Mouse (Mus musculus) midbrain, embryonic 13.5 days (tissue): ENCODE data around the gene Ppp1r12a. TPM values are rescaled to one million over a fixed set of nuclear protein-coding genes. Genes with fewer than 3 reads are reported as not detected.
"Not testable (repeated sequence)": the region's sequence is repeated elsewhere in the genome, so short reads cannot be mapped to it uniquely, and the experiment has no call there.

Experiments used
- ATAC-seq: fragments of 200-750 bp; cut with Nextera tagmentation; 2 replicates; pipeline ENCODE4 v1.8.0; 2017; ENCODE audit warnings: mild to moderate bottlenecking, moderate TSS enrichment, moderate library complexity
- H3K27ac ChIP-seq: fragments of 300-500 bp; sonication (generic); 2 replicates; pipeline ENCODE4 v1.5.1; 2015; ENCODE audit warnings: inconsistent platforms, mild to moderate bottlenecking, moderate library complexity
- H3K27me3 ChIP-seq: fragments of 300-500 bp; sonication (generic); 2 replicates; pipeline ENCODE4 v1.6.1; 2015; ENCODE audit warnings: mild to moderate bottlenecking, inconsistent platforms
- H3K36me3 ChIP-seq: fragments of 300-500 bp; sonication (generic); 2 replicates; pipeline ENCODE4 v1.6.1; 2015; ENCODE audit warnings: mild to moderate bottlenecking, inconsistent platforms
- H3K4me1 ChIP-seq: fragments of 300-500 bp; sonication (generic); replicated peaks from 2 replicates; pipeline ENCODE4 v1.6.1; 2015; ENCODE audit warnings: inconsistent platforms
- H3K4me2 ChIP-seq: fragments of 300-500 bp; sonication (generic); replicated peaks from 2 replicates; pipeline ENCODE4 v1.6.1; 2015; ENCODE audit warnings: moderate library complexity, mild to moderate bottlenecking, inconsistent platforms
- H3K4me3 ChIP-seq: fragments of 300-500 bp; sonication (generic); replicated peaks from 2 replicates; pipeline ENCODE4 v1.5.1; 2015; ENCODE audit warnings: mild to moderate bottlenecking, inconsistent platforms
- H3K9ac ChIP-seq: fragments of 300-500 bp; sonication (generic); replicated peaks from 2 replicates; pipeline ENCODE4 v1.6.1; 2015; ENCODE audit warnings: mild to moderate bottlenecking, inconsistent platforms
- H3K9me3 ChIP-seq: fragments of 300-500 bp; sonication (generic); 2 replicates; pipeline ENCODE4 v1.6.1; 2016; ENCODE audit warnings: mild to moderate bottlenecking, inconsistent platforms
- WGBS: fragments of 180-500 bp; shearing (Covaris S2); methylation state at CpG from one replicate; pipeline ENCODE4 v1.1.7; 2015; 5-methylcytosine and 5-hydroxymethylcytosine counted together
- polyA plus RNA-seq: library from polyadenylated mRNA; unstranded; fragments of >200 nt; fragmentation: Nextera tagmentation; extraction: Ambion mirVana; gene quantifications from 2 replicates; pipeline ENCODE4 v1.2.1, GENCODE M21; 2015

The Ppp1r12a gene
- polyA plus RNA-seq, 1 experiment from 2014 or later: 84.4 TPM

- 0 out of 2 replicates have a peak, but pooled peaks cover 3% of the 10 kb centered on the region for H3K4me1 ChIP-seq
- H3K36me3 ChIP-seq: peaks cover 14% of the 10 kb centered on the region; the same call in 1 of the 2 replicates
- H3K27ac ChIP-seq: no peak overlapping the region
- H3K9me3 ChIP-seq: no peaks in the 10 kb centered on the region
- no peak overlapping the region for H3K4me3 ChIP-seq
- H3K4me2 ChIP-seq: no peak overlapping the region
- WGBS: 98% methylated on average over 5 of the region's 5 CpGs
- no peak for ATAC-seq
- H3K9ac ChIP-seq: no peak overlapping the region
- H3K27me3 ChIP-seq: no peaks in the 10 kb centered on the region
These were observed 62.4 kb downstream of the Ppp1r12a start for GRCm38 (mm10) chr10:108224413-108224812.

GRCm38 (mm10) chr10:108237049-108237448 lies 75.1 kb downstream of the Ppp1r12a start:
- Histone ChIP-seq H3K9me3 (no peaks in the 10 kb centered on the region), H3K9ac (no peak overlapping the region), H3K36me3 (peaks cover 19% of the 10 kb centered on the region), H3K27ac (no peak overlapping the region), H3K4me1 (no peaks in the 10 kb centered on the region), H3K4me2 (no peak overlapping the region), H3K4me3 (no peak overlapping the region), H3K27me3 (no peaks in the 10 kb centered on the region)
- WGBS: 99% methylated on average over 3 of the region's 3 CpGs
- ATAC-seq: no peak

GRCm38 (mm10) chr10:108239061-108239460 lies 77.1 kb downstream of the Ppp1r12a start:
- no peak overlapping the region for H3K4me3 ChIP-seq
- no peak overlapping the region for H3K9ac ChIP-seq
- WGBS: 78% methylated on average over 10 of the region's 10 CpGs
- H3K27me3 ChIP-seq: no peaks in the 10 kb centered on the region
- H3K36me3 ChIP-seq: peaks cover 25% of the 10 kb centered on the region
- no peaks in the 10 kb centered on the region for H3K9me3 ChIP-seq
- no peak overlapping the region for H3K4me2 ChIP-seq
- H3K27ac ChIP-seq: no peak overlapping the region
- H3K4me1 ChIP-seq: no peaks in the 10 kb centered on the region
- ATAC-seq: no peak

GRCm38 (mm10) chr10:108250710-108251109 lies 88.7 kb downstream of the Ppp1r12a start:
- 79% methylated on average over 12 of the region's 12 CpGs for WGBS
- ATAC-seq: no peak
- H3K9me3 ChIP-seq: no peaks in the 10 kb centered on the region
- no peak overlapping the region for H3K4me3 ChIP-seq
- H3K36me3 ChIP-seq: peaks cover 45% of the 10 kb centered on the region
- H3K4me2 ChIP-seq: no peak overlapping the region
- H3K27ac ChIP-seq: no peak overlapping the region
- no peaks in the 10 kb centered on the region for H3K27me3 ChIP-seq
- no peak overlapping the region for H3K9ac ChIP-seq
- no peaks in the 10 kb centered on the region for H3K4me1 ChIP-seq

GRCm38 (mm10) chr10:108251181-108251580 lies 89.2 kb downstream of the Ppp1r12a start:
- Histone ChIP-seq H3K4me1 (no peaks in the 10 kb centered on the region), H3K4me2 (no peak overlapping the region), H3K9me3 (no peaks in the 10 kb centered on the region), H3K27me3 (no peaks in the 10 kb centered on the region), H3K4me3 (no peak overlapping the region), H3K36me3 (peaks cover 50% of the 10 kb centered on the region), H3K27ac (no peak overlapping the region), H3K9ac (no peak overlapping the region)
- ATAC-seq: no peak
- 56% methylated on average over 2 of the region's 2 CpGs for WGBS

- Histone ChIP-seq H3K36me3 (peaks cover 51% of the 10 kb centered on the region), H3K4me2 (no peak overlapping the region), H3K9ac (no peak overlapping the region), H3K9me3 (no peaks in the 10 kb centered on the region), H3K27ac (no peak overlapping the region), H3K27me3 (no peaks in the 10 kb centered on the region), H3K4me1 (no peaks in the 10 kb centered on the region), H3K4me3 (no peak overlapping the region)
- WGBS: 90% methylated on average over 7 of the region's 7 CpGs
- peak; percentile 9; the same call in 1 of the 2 replicates for ATAC-seq
These were observed 93.9 kb downstream of the Ppp1r12a start for GRCm38 (mm10) chr10:108255812-108256376.

GRCm38 (mm10) chr10:108260931-108261330 lies 98.9 kb downstream of the Ppp1r12a start:
- Histone ChIP-seq H3K9ac (no peak overlapping the region), H3K36me3 (peaks cover 51% of the 10 kb centered on the region), H3K27ac (no peak overlapping the region), H3K4me2 (no peak overlapping the region), H3K27me3 (no peaks in the 10 kb centered on the region), H3K4me1 (no peaks in the 10 kb centered on the region), H3K9me3 (no peaks in the 10 kb centered on the region), H3K4me3 (no peak overlapping the region)
- no peak for ATAC-seq
- 93% methylated on average over 10 of the region's 10 CpGs for WGBS

GRCm38 (mm10) chr10:108264641-108265040 lies 102.6 kb downstream of the Ppp1r12a start:
- 96% methylated on average over 27 of the region's 27 CpGs for WGBS
- no peaks in the 10 kb centered on the region for H3K4me1 ChIP-seq

GRCm38 (mm10) chr10:108271201-108271600 lies 109.2 kb downstream of the Ppp1r12a start:
- H3K4me3 ChIP-seq: no peak overlapping the region
- peaks cover 48% of the 10 kb centered on the region for H3K36me3 ChIP-seq
- 65% methylated on average over 7 of the region's 7 CpGs for WGBS
- H3K27ac ChIP-seq: no peak overlapping the region
- no peak overlapping the region for H3K4me2 ChIP-seq
- no peak overlapping the region for H3K9ac ChIP-seq
- no peak for ATAC-seq
- H3K4me1 ChIP-seq: 0 out of 2 replicates have a peak, but pooled peaks cover 2% of the 10 kb centered on the region
- H3K9me3 ChIP-seq: no peaks in the 10 kb centered on the region
- H3K27me3 ChIP-seq: no peaks in the 10 kb centered on the region

More at GRCm38 (mm10) chr10:108264641-108265040, 102.6 kb downstream of the Ppp1r12a start:
- no peak overlapping the region for H3K27ac ChIP-seq
- no peaks in the 10 kb centered on the region for H3K27me3 ChIP-seq
- H3K4me2 ChIP-seq: no peak overlapping the region
- peaks cover 54% of the 10 kb centered on the region for H3K36me3 ChIP-seq
- no peaks in the 10 kb centered on the region for H3K9me3 ChIP-seq
- H3K9ac ChIP-seq: no peak overlapping the region
- no peak for ATAC-seq
- no peak overlapping the region for H3K4me3 ChIP-seq

- WGBS: 32% methylated on average over 6 of the region's 6 CpGs
These were observed 114.7 kb downstream of the Ppp1r12a start for GRCm38 (mm10) chr10:108276678-108277077.

GRCm38 (mm10) chr10:108277198-108277597 lies 115.2 kb downstream of the Ppp1r12a start:
- Histone ChIP-seq H3K9me3 (no peaks in the 10 kb centered on the region), H3K4me2 (no peak overlapping the region), H3K27ac (no peak overlapping the region), H3K4me1 (0 out of 2 replicates have a peak, but pooled peaks cover 2% of the 10 kb centered on the region), H3K36me3 (peaks cover 42% of the 10 kb centered on the region), H3K27me3 (no peaks in the 10 kb centered on the region), H3K9ac (no peak overlapping the region), H3K4me3 (no peak overlapping the region)
- ATAC-seq: no peak
- WGBS: 77% methylated on average over 7 of the region's 7 CpGs

More at GRCm38 (mm10) chr10:108276678-108277077, 114.7 kb downstream of the Ppp1r12a start:
- no peak overlapping the region for H3K4me3 ChIP-seq
- no peak for ATAC-seq
- no peaks in the 10 kb centered on the region for H3K27me3 ChIP-seq
- H3K27ac ChIP-seq: no peak overlapping the region
- peaks cover 45% of the 10 kb centered on the region for H3K36me3 ChIP-seq
- no peak overlapping the region for H3K9ac ChIP-seq
- H3K4me2 ChIP-seq: no peak overlapping the region
- no peaks in the 10 kb centered on the region for H3K9me3 ChIP-seq
- H3K4me1 ChIP-seq: 0 out of 2 replicates have a peak, but pooled peaks cover 2% of the 10 kb centered on the region

GRCm38 (mm10) chr10:108281099-108281498 lies 119.1 kb downstream of the Ppp1r12a start:
- 91% methylated on average over 3 of the region's 5 CpGs for WGBS
- not testable (repeated sequence) for H3K4me3 ChIP-seq, H3K27me3 ChIP-seq, H3K9ac ChIP-seq, H3K4me1 ChIP-seq, H3K27ac ChIP-seq, H3K4me2 ChIP-seq, H3K9me3 ChIP-seq, ATAC-seq
- H3K36me3 ChIP-seq: peaks cover 29% of the 10 kb centered on the region

- no peak for ATAC-seq
- H3K27ac ChIP-seq: no peak overlapping the region
- H3K4me3 ChIP-seq: no peak overlapping the region
- 94% methylated on average over 6 of the region's 6 CpGs for WGBS
- H3K9ac ChIP-seq: no peak overlapping the region
- no peak overlapping the region for H3K4me2 ChIP-seq
- no peaks in the 10 kb centered on the region for H3K9me3 ChIP-seq
- no peaks in the 10 kb centered on the region for H3K4me1 ChIP-seq
- peaks cover 22% of the 10 kb centered on the region for H3K36me3 ChIP-seq
- H3K27me3 ChIP-seq: no peaks in the 10 kb centered on the region
These were observed 120.4 kb downstream of the Ppp1r12a start for GRCm38 (mm10) chr10:108282351-108282750.
